Mouse (Mus musculus): ENCODE measurements around the gene Gm17428. TPM values are rescaled to one million over a fixed set of nuclear protein-coding genes. Genes with fewer than 3 reads are reported as not detected.
"Not testable (repeated sequence)": the region's sequence is repeated elsewhere in the genome, so short reads cannot be mapped to it uniquely, and the experiment has no call there.

Gene Gm17428
- polyA plus RNA-seq, 1 experiment from 2014 or later, result not detected

GRCm38 (mm10) chr14:54947008-54947407 is 29.7 kb upstream of the Gm17428 start:
- WGBS, result 83% methylated on average over 8 of the region's 11 CpGs
- H3K4me3 ChIP-seq (ENCODE audit: low read depth, low read length); ATAC-seq (ENCODE audit: low FRiP score); H3K27ac ChIP-seq (ENCODE audit: low read depth, low read length); H3K9ac ChIP-seq (ENCODE audit: low read depth, low read length); H3K4me1 ChIP-seq (replicated peaks; ENCODE audit: control insufficient read depth, insufficient read depth, low read length); H3K4me2 ChIP-seq (replicated peaks; ENCODE audit: low read depth, low read length); H3K9me3 ChIP-seq (ENCODE audit: control insufficient read depth, low read length); DNase-seq (ENCODE audit: low spot score); H3K36me3 ChIP-seq (ENCODE audit: control insufficient read depth, insufficient read depth, low read length); H3K27me3 ChIP-seq (ENCODE audit: control insufficient read depth, insufficient read depth, low read length): not testable (repeated sequence)

- Histone ChIP-seq H3K27me3 (ENCODE audit: control insufficient read depth, insufficient read depth, low read length) (no peaks in the 10 kb centered on the region), H3K27ac (ENCODE audit: low read depth, low read length) (no peak overlapping the region), H3K9ac (ENCODE audit: low read depth, low read length) (no peak overlapping the region), H3K4me2 (replicated peaks; ENCODE audit: low read depth, low read length) (no peak overlapping the region), H3K4me3 (ENCODE audit: low read depth, low read length) (no peak overlapping the region), H3K9me3 (ENCODE audit: control insufficient read depth, low read length) (no peaks in the 10 kb centered on the region), H3K4me1 (replicated peaks; ENCODE audit: control insufficient read depth, insufficient read depth, low read length) (no peaks in the 10 kb centered on the region), H3K36me3 (ENCODE audit: control insufficient read depth, insufficient read depth, low read length) (no peaks in the 10 kb centered on the region)
- DNase-seq (ENCODE audit: low spot score) (no peak), ATAC-seq (ENCODE audit: low FRiP score) (no peak)
- 86% methylated on average over 9 of the region's 9 CpGs for WGBS
Measured at GRCm38 (mm10) chr14:54948781-54949180, 28.0 kb upstream of the Gm17428 start.

- Histone ChIP-seq H3K9me3 (ENCODE audit: control insufficient read depth, low read length) (no peaks in the 10 kb centered on the region), H3K4me3 (ENCODE audit: low read depth, low read length) (no peak overlapping the region), H3K9ac (ENCODE audit: low read depth, low read length) (no peak overlapping the region), H3K36me3 (ENCODE audit: control insufficient read depth, insufficient read depth, low read length) (no peaks in the 10 kb centered on the region), H3K27ac (ENCODE audit: low read depth, low read length) (no peak overlapping the region), H3K4me1 (replicated peaks; ENCODE audit: control insufficient read depth, insufficient read depth, low read length) (no peaks in the 10 kb centered on the region), H3K4me2 (replicated peaks; ENCODE audit: low read depth, low read length) (no peak overlapping the region), H3K27me3 (ENCODE audit: control insufficient read depth, insufficient read depth, low read length) (no peaks in the 10 kb centered on the region)
- 54% methylated on average over 12 of the region's 12 CpGs for WGBS
- ATAC-seq (ENCODE audit: low FRiP score) (no peak), DNase-seq (ENCODE audit: low spot score) (no peak)
Measured at GRCm38 (mm10) chr14:54950493-54950892, 26.2 kb upstream of the Gm17428 start.

DNA sequence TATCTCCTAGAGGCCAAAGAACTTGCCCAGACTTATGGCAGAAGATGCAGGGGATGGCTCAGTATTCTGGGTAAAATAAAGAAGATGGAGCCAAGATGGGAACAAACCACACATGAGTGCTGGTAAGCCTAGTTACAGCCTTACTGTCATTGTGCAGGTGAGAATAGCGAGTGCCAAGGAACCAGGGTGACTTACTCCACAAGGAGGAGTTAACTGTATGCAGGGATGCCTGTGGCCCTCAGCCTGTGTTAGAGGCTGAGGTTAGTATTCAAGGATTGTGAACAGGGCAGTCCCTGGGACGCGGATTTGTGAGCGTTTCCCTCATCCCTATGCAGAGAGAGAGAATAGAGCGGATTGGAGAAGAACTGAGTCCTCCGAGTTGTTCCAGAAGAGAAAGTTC is 25.1 kb upstream of the Gm17428 start:
- no peak overlapping the region for H3K4me2 ChIP-seq (replicated peaks; ENCODE audit: low read depth, low read length)
- ATAC-seq (ENCODE audit: low FRiP score) (no peak), DNase-seq (ENCODE audit: low spot score) (no peak)

GRCm38 (mm10) chr14:54953664-54954206 is 23.0 kb upstream of the Gm17428 start:
- WGBS, result 90% methylated on average over 8 of the region's 8 CpGs
- H3K27ac ChIP-seq (ENCODE audit: low read depth, low read length), result no peak overlapping the region
- no peak overlapping the region for H3K4me2 ChIP-seq (replicated peaks; ENCODE audit: low read depth, low read length)
- ATAC-seq (ENCODE audit: low FRiP score) (no peak), DNase-seq (ENCODE audit: low spot score) (no peak)
- H3K4me1 ChIP-seq (replicated peaks; ENCODE audit: control insufficient read depth, insufficient read depth, low read length), result no peaks in the 10 kb centered on the region
- H3K9me3 ChIP-seq (ENCODE audit: control insufficient read depth, low read length), result no peaks in the 10 kb centered on the region
- H3K4me3 ChIP-seq (ENCODE audit: low read depth, low read length), result no peak overlapping the region
- no peak overlapping the region for H3K9ac ChIP-seq (ENCODE audit: low read depth, low read length)
- H3K36me3 ChIP-seq (ENCODE audit: control insufficient read depth, insufficient read depth, low read length), result no peaks in the 10 kb centered on the region
- H3K27me3 ChIP-seq (ENCODE audit: control insufficient read depth, insufficient read depth, low read length), result no peaks in the 10 kb centered on the region

More for the DNA sequence above, 25.1 kb upstream of the Gm17428 start:
- WGBS, result 87% methylated on average over 6 of the region's 6 CpGs
- Histone ChIP-seq H3K9me3 (ENCODE audit: control insufficient read depth, low read length) (no peaks in the 10 kb centered on the region), H3K36me3 (ENCODE audit: control insufficient read depth, insufficient read depth, low read length) (no peaks in the 10 kb centered on the region), H3K4me3 (ENCODE audit: low read depth, low read length) (no peak overlapping the region), H3K4me1 (replicated peaks; ENCODE audit: control insufficient read depth, insufficient read depth, low read length) (no peaks in the 10 kb centered on the region), H3K27me3 (ENCODE audit: control insufficient read depth, insufficient read depth, low read length) (no peaks in the 10 kb centered on the region), H3K27ac (ENCODE audit: low read depth, low read length) (no peak overlapping the region), H3K9ac (ENCODE audit: low read depth, low read length) (no peak overlapping the region)

GRCm38 (mm10) chr14:54954474-54954873 is 22.3 kb upstream of the Gm17428 start:
- no peak overlapping the region for H3K4me2 ChIP-seq (replicated peaks; ENCODE audit: low read depth, low read length)
- ATAC-seq (ENCODE audit: low FRiP score) (no peak), DNase-seq (ENCODE audit: low spot score) (no peak)
- H3K27me3 ChIP-seq (ENCODE audit: control insufficient read depth, insufficient read depth, low read length), result no peaks in the 10 kb centered on the region
- H3K9me3 ChIP-seq (ENCODE audit: control insufficient read depth, low read length), result no peaks in the 10 kb centered on the region
- H3K4me3 ChIP-seq (ENCODE audit: low read depth, low read length), result no peak overlapping the region
- no peak overlapping the region for H3K9ac ChIP-seq (ENCODE audit: low read depth, low read length)
- WGBS, result 79% methylated on average over 3 of the region's 3 CpGs
- no peaks in the 10 kb centered on the region for H3K4me1 ChIP-seq (replicated peaks; ENCODE audit: control insufficient read depth, insufficient read depth, low read length)
- H3K36me3 ChIP-seq (ENCODE audit: control insufficient read depth, insufficient read depth, low read length), result no peaks in the 10 kb centered on the region
- H3K27ac ChIP-seq (ENCODE audit: low read depth, low read length), result no peak overlapping the region

DNA sequence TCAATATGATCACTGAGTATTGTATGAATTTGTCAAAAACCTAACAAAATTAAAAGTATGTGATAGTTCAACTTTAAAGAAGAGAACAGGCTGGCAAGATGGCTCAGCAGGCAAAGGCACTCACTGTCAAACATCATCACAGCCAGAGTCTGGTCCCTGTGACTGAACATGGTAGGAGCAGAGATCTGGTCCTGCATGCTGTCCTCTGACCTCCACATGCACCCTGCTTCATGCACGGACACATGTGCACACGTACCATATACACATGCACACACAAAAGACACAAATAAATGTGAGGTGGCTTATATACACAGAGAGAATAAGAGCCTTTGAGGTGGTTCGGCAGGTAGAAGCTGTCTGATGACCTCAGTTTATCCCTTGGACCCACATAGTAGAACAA is 21.3 kb upstream of the Gm17428 start:
- no peaks in the 10 kb centered on the region for H3K27me3 ChIP-seq (ENCODE audit: control insufficient read depth, insufficient read depth, low read length)
- H3K36me3 ChIP-seq (ENCODE audit: control insufficient read depth, insufficient read depth, low read length), result no peaks in the 10 kb centered on the region
- 90% methylated on average over 3 of the region's 3 CpGs for WGBS
- H3K4me1 ChIP-seq (replicated peaks; ENCODE audit: control insufficient read depth, insufficient read depth, low read length), result no peaks in the 10 kb centered on the region
- no peak overlapping the region for H3K4me3 ChIP-seq (ENCODE audit: low read depth, low read length)
- ATAC-seq (ENCODE audit: low FRiP score) (no peak), DNase-seq (ENCODE audit: low spot score) (no peak)
- H3K27ac ChIP-seq (ENCODE audit: low read depth, low read length), result no peak overlapping the region
- no peaks in the 10 kb centered on the region for H3K9me3 ChIP-seq (ENCODE audit: control insufficient read depth, low read length)
- H3K9ac ChIP-seq (ENCODE audit: low read depth, low read length), result no peak overlapping the region
- no peak overlapping the region for H3K4me2 ChIP-seq (replicated peaks; ENCODE audit: low read depth, low read length)

GRCm38 (mm10) chr14:54956533-54956932 is 20.2 kb upstream of the Gm17428 start:
- Histone ChIP-seq H3K9ac (ENCODE audit: low read depth, low read length) (no peak overlapping the region), H3K27me3 (ENCODE audit: control insufficient read depth, insufficient read depth, low read length) (no peaks in the 10 kb centered on the region), H3K4me1 (replicated peaks; ENCODE audit: control insufficient read depth, insufficient read depth, low read length) (no peaks in the 10 kb centered on the region), H3K9me3 (ENCODE audit: control insufficient read depth, low read length) (no peaks in the 10 kb centered on the region), H3K4me2 (replicated peaks; ENCODE audit: low read depth, low read length) (no peak overlapping the region), H3K4me3 (ENCODE audit: low read depth, low read length) (no peak overlapping the region), H3K27ac (ENCODE audit: low read depth, low read length) (no peak overlapping the region), H3K36me3 (ENCODE audit: control insufficient read depth, insufficient read depth, low read length) (no peaks in the 10 kb centered on the region)
- ATAC-seq (ENCODE audit: low FRiP score) (no peak), DNase-seq (ENCODE audit: low spot score) (no peak)
- 84% methylated on average over 9 of the region's 9 CpGs for WGBS

DNA sequence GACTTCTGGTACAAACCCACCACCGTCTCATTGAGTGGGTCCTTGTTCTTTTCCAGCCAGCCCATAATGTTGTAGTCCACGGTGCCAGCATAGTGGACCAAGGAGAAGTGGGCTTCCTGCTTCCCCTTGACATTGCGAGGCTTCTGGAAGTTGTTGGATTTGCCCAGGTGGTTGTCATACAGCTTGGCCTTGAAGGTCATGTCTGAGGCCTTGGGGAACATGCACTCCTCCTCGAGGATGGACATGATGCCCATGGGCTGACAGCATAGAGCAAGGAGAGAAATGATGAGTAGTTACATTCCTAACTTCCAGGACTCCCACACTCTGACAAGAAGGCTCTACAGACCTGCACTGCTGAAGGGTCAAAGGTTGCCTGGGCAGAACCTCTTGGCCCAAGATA is 18.2 kb upstream of the Gm17428 start:
- Histone ChIP-seq H3K4me3 (ENCODE audit: low read depth, low read length) (no peak overlapping the region), H3K4me2 (replicated peaks; ENCODE audit: low read depth, low read length) (no peak overlapping the region), H3K4me1 (replicated peaks; ENCODE audit: control insufficient read depth, insufficient read depth, low read length) (no peaks in the 10 kb centered on the region), H3K36me3 (ENCODE audit: control insufficient read depth, insufficient read depth, low read length) (no peaks in the 10 kb centered on the region), H3K27ac (ENCODE audit: low read depth, low read length) (no peak overlapping the region), H3K9ac (ENCODE audit: low read depth, low read length) (no peak overlapping the region), H3K27me3 (ENCODE audit: control insufficient read depth, insufficient read depth, low read length) (no peaks in the 10 kb centered on the region), H3K9me3 (ENCODE audit: control insufficient read depth, low read length) (no peaks in the 10 kb centered on the region)
- DNase-seq (ENCODE audit: low spot score) (no peak), ATAC-seq (ENCODE audit: low FRiP score) (no peak)
- 87% methylated on average over 4 of the region's 4 CpGs for WGBS

Measured in hindbrain, embryonic 11.5 days (tissue).